Mouse (Mus musculus): ENCODE measurements around the gene Palm3. TPM values are rescaled to one million over a fixed set of nuclear protein-coding genes. Genes with fewer than 3 reads are reported as not detected.

Palm3 gene
- polyA plus RNA-seq, 1 experiment from 2014 or later, result 0.96 TPM

DNA sequence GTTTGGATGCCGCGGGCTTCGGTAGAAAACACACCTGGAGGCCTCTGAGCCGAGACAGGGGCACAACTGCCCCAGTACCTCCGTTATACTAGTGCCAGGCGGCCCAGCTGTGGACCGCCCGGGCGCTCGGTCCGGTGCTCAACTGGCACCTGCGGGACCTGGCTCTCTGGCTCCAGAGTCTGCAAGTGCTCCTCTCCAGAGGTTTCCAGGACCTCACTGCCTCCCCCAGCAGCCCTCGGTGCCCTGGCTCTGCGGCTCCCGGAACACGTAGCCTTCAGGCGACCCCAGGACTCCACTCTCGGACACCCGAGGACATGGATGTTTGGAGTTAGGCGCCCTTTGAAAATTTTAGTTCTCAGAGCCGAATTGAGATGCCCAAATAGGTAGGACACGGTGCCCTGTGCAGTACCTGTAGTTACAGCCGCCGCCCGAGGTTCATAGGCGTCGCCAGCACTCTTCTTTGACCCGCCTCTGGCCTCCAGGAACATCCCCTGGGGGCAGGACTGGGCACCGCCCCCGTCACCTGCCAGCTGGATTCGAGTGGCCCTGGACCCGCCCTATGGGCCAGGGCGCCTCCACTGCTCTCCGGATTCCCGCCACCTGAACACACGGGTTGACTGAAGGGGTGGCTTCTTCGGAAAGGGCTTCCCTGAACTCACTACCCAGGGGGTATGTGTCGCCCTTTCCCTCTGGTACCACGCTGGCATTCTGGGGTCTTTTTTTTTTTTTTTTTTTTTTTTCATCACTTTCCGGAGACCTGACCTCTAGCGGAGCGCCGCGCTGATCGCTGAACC, 9.4 kb upstream of the Palm3 start, which contains the start of gene 2210011C24Rik:
TSS of gene 2210011C24Rik (minus strand) at position 467 of the 794 bp plus-strand sequence.
- 2% methylated on average over 45 of the region's 45 CpGs for WGBS
- Histone ChIP-seq H3K4me1 (replicated peaks; ENCODE audit: control insufficient read depth, insufficient read depth) (peaks cover 12% of the 10 kb centered on the region), H3K27me3 (ENCODE audit: control insufficient read depth, insufficient read depth, low read length) (peaks cover 15% of the 10 kb centered on the region; the same call in 1 of the 2 replicates), H3K9ac (ENCODE audit: low read length) (peak within 1 kb of the TSS; percentile 48), H3K4me3 (ENCODE audit: low read depth, low read length) (peak within 1 kb of the TSS; percentile 46), H3K27ac (replicated peaks) (no peak within 1 kb of the TSS), H3K9me3 (ENCODE audit: control insufficient read depth, low read length) (no peaks in the 10 kb centered on the region), H3K4me2 (replicated peaks; ENCODE audit: low read depth) (peak within 1 kb of the TSS; percentile 91), H3K36me3 (ENCODE audit: control insufficient read depth, insufficient read depth, low read length) (no peaks in the 10 kb centered on the region)
- no peak for TF ChIP-seq CTCF (IDR thresholded peaks at IDR 0.05; ENCODE audit: low read depth)
- TF ChIP-seq EP300 (optimal IDR thresholded peaks at IDR 0.05), result no peak
- DNase-seq (ENCODE audit: low spot score) (peak; percentile 78), ATAC-seq (ENCODE audit: low FRiP score, low TSS enrichment) (peak; percentile 53)

- H3K4me3 ChIP-seq (ENCODE audit: low read depth, low read length), result peak overlapping the region; percentile 46; the same call in 1 of the 2 replicates
- H3K4me2 ChIP-seq (replicated peaks; ENCODE audit: low read depth), result peak overlapping the region; percentile 91
- no peaks in the 10 kb centered on the region for H3K9me3 ChIP-seq (ENCODE audit: control insufficient read depth, low read length)
- H3K27ac ChIP-seq (replicated peaks), result no peak overlapping the region
- H3K9ac ChIP-seq (ENCODE audit: low read length), result no peak overlapping the region
- H3K27me3 ChIP-seq (ENCODE audit: control insufficient read depth, insufficient read depth, low read length), result peaks cover 15% of the 10 kb centered on the region; the same call in 1 of the 2 replicates
- ATAC-seq (ENCODE audit: low FRiP score, low TSS enrichment), result 0 out of 2 replicates have a peak, but pooled peaks have one; percentile 17
- peaks cover 12% of the 10 kb centered on the region for H3K4me1 ChIP-seq (replicated peaks; ENCODE audit: control insufficient read depth, insufficient read depth)
- no peak for DNase-seq (ENCODE audit: low spot score)
- WGBS, result 21% methylated on average over 35 of the region's 35 CpGs
- no peak for TF ChIP-seq EP300 (optimal IDR thresholded peaks at IDR 0.05)
- TF ChIP-seq CTCF (IDR thresholded peaks at IDR 0.05; ENCODE audit: low read depth), result no peak
- no peaks in the 10 kb centered on the region for H3K36me3 ChIP-seq (ENCODE audit: control insufficient read depth, insufficient read depth, low read length)
These were observed 8.6 kb upstream of the Palm3 start for GRCm38 (mm10) chr8:84012499-84013165.

DNA sequence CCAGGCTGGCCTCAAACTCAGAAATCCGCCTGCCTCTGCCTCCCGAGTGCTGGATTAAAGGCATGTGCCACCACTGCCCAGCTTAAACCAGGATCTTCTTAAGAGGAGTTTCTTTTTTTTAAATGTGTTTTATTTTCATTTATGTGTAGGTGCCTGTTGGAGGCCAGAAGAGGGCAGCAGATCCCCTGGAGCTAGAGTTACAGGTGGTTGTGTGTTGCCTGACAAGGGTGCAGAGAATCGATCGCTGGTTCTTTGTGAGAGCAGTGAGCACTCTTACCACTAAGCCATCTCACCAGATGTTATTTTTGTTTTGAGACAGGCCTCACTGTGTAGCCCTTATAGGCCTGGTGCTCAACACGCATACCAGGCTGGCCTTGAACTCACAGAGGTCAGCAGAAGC, 5.4 kb upstream of the Palm3 start:
- Histone ChIP-seq H3K4me1 (replicated peaks; ENCODE audit: control insufficient read depth, insufficient read depth) (peaks cover 6% of the 10 kb centered on the region), H3K27me3 (ENCODE audit: control insufficient read depth, insufficient read depth, low read length) (peaks cover 12% of the 10 kb centered on the region; the same call in 1 of the 2 replicates), H3K36me3 (ENCODE audit: control insufficient read depth, insufficient read depth, low read length) (no peaks in the 10 kb centered on the region), H3K9me3 (ENCODE audit: control insufficient read depth, low read length) (no peaks in the 10 kb centered on the region), H3K4me2 (replicated peaks; ENCODE audit: low read depth) (no peak overlapping the region), H3K4me3 (ENCODE audit: low read depth, low read length) (no peak overlapping the region), H3K27ac (replicated peaks) (no peak overlapping the region), H3K9ac (ENCODE audit: low read length) (no peak overlapping the region)
- TF ChIP-seq EP300 (optimal IDR thresholded peaks at IDR 0.05) (no peak), CTCF (IDR thresholded peaks at IDR 0.05; ENCODE audit: low read depth) (no peak)
- 94% methylated on average over 5 of the region's 5 CpGs for WGBS
- ATAC-seq (ENCODE audit: low FRiP score, low TSS enrichment) (no peak), DNase-seq (ENCODE audit: low spot score) (no peak)

DNA sequence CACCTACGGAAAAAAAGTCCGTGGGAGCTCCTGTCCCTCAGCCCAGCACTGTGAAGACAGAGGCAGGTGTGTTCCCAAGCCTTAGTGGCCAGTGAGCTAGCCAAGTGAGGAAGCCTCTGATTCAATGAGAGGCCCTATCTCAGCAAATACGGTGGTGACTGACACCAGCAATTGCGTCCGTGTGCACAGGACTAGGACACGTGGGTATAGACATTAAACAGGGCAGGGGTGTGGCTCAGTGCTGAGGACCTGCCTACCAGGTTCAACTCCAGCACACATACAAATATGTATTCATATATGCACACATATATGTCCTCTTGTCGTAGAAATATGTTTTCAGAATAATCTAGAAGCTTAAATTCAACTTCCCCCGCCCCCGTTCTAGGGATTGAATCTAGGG, 1.5 kb upstream of the Palm3 start:
- H3K27ac ChIP-seq (replicated peaks), result no peak overlapping the region
- no peaks in the 10 kb centered on the region for H3K9me3 ChIP-seq (ENCODE audit: control insufficient read depth, low read length)
- TF ChIP-seq EP300 (optimal IDR thresholded peaks at IDR 0.05) (no peak), CTCF (IDR thresholded peaks at IDR 0.05; ENCODE audit: low read depth) (no peak)
- 66% methylated on average over 9 of the region's 9 CpGs for whole genome bisulfite sequencing
- no peak overlapping the region for H3K9ac ChIP-seq (ENCODE audit: low read length)
- no peaks in the 10 kb centered on the region for H3K27me3 ChIP-seq (ENCODE audit: control insufficient read depth, insufficient read depth, low read length)
- no peak overlapping the region for H3K4me2 ChIP-seq (replicated peaks; ENCODE audit: low read depth)
- peaks cover 10% of the 10 kb centered on the region for H3K4me1 ChIP-seq (replicated peaks; ENCODE audit: control insufficient read depth, insufficient read depth)
- no peak overlapping the region for H3K4me3 ChIP-seq (ENCODE audit: low read depth, low read length)
- no peaks in the 10 kb centered on the region for H3K36me3 ChIP-seq (ENCODE audit: control insufficient read depth, insufficient read depth, low read length)
- ATAC-seq (ENCODE audit: low FRiP score, low TSS enrichment) (peak; percentile 62), DNase-seq (ENCODE audit: low spot score) (peak; percentile 53)

DNA sequence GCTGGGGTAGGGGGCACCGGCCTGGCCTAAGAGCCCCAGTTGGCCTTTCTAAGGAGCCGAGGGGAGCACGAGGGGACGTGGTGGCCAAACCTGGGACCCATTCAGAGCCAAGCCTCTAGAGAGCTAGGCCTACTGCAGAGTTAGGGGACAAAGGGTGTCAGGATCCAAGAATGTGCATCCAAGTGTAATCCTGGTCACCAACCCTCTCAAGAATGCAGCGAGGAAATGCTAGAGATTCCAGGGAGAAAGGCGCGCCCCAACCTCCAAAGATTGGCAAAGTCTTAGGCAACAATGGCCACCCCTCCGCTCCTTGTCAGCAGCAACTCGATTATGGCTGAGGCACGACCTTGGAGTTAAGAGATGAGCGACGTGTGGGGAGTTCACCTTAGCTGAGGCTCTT, 298 bp downstream of the Palm3 start:
- Histone ChIP-seq H3K4me3 (ENCODE audit: low read depth, low read length) (no peak overlapping the region), H3K4me1 (replicated peaks; ENCODE audit: control insufficient read depth, insufficient read depth) (peaks cover 13% of the 10 kb centered on the region), H3K4me2 (replicated peaks; ENCODE audit: low read depth) (no peak overlapping the region), H3K27ac (replicated peaks) (no peak overlapping the region), H3K9me3 (ENCODE audit: control insufficient read depth, low read length) (no peaks in the 10 kb centered on the region), H3K27me3 (ENCODE audit: control insufficient read depth, insufficient read depth, low read length) (peaks cover 2% of the 10 kb centered on the region; the same call in 1 of the 2 replicates), H3K36me3 (ENCODE audit: control insufficient read depth, insufficient read depth, low read length) (no peaks in the 10 kb centered on the region), H3K9ac (ENCODE audit: low read length) (peak overlapping the region; percentile 18; the same call in 1 of the 2 replicates)
- 47% methylated on average over 12 of the region's 12 CpGs for WGBS
- TF ChIP-seq CTCF (IDR thresholded peaks at IDR 0.05; ENCODE audit: low read depth) (no peak), EP300 (optimal IDR thresholded peaks at IDR 0.05) (no peak)
- 0 out of 2 replicates have a peak, but pooled peaks have one; percentile 2 for ATAC-seq (ENCODE audit: low FRiP score, low TSS enrichment)
- DNase-seq (ENCODE audit: low spot score), result no peak

Measured in stomach, postnatal 0 days (tissue).